ENCODE assay signal across 8 mouse cellular contexts in genomic region chr6:100732376-100733021, GRCm38 (mm10). TPM values are rescaled to one million over a fixed set of nuclear protein-coding genes. Genes with fewer than 3 reads are reported as not detected.
A peak's percentile ranks its signal among the peaks of the same experiment; 100 is the strongest.
DNase-seq lines count a peak whose midpoint lies in the region; ATAC-seq and TF ChIP-seq lines count a peak whose summit lies in the region.

No protein-coding gene starts in this region.

- H3K9me3 ChIP-seq in kidney, embryonic 14.5 days (ENCODE audit: control insufficient read depth, low read length) = no peaks in the 10 kb centered on the region
- H3K9me3 ChIP-seq in liver, embryonic 12.5 days (replicated peaks) = no peaks in the 10 kb centered on the region
- H3K9me3 ChIP-seq in hindbrain, embryonic 10.5 days = no peaks in the 10 kb centered on the region

- no peak overlapping the region for H3K4me2 ChIP-seq in kidney, embryonic 14.5 days (replicated peaks; ENCODE audit: low read depth, low read length)
- no peak overlapping the region for H3K4me2 ChIP-seq in liver, embryonic 12.5 days

- TF ChIP-seq CTCF in layer of hippocampus, adult 2 months (conservative IDR thresholded peaks at IDR 0.05) = no peak

- no peak for DNase-seq in kidney, adult 11 months
- DNase-seq in forelimb bud, embryonic 11.5 days (ENCODE audit: low read depth, low spot score) = peak; percentile 84
- DNase-seq in layer of hippocampus, adult 2 months (ENCODE audit: low spot score in 2 of 2) = peak; percentile 74 to 87
- peak; percentile 49 for DNase-seq in lung, postnatal 14 days
- DNase-seq in ovary, postnatal 36 days (ENCODE audit: low spot score) = no peak
- DNase-seq in hindbrain, embryonic 10.5 days (ENCODE audit: low spot score) = no peak

- 24% methylated on average over 12 of the region's 12 CpGs for WGBS in kidney, embryonic 14.5 days
- 68% methylated on average over 12 of the region's 12 CpGs for WGBS in liver, embryonic 12.5 days (ENCODE audit: insufficient replicate concordance)
- 61% methylated on average over 12 of the region's 12 CpGs for WGBS in hindbrain, embryonic 10.5 days

- H3K4me1 ChIP-seq in kidney, embryonic 14.5 days (ENCODE audit: control insufficient read depth, insufficient read depth, low read length) = peaks cover 12% of the 10 kb centered on the region
- H3K4me1 ChIP-seq in liver, embryonic 12.5 days = no peaks in the 10 kb centered on the region
- H3K4me1 ChIP-seq in hindbrain, embryonic 10.5 days (replicated peaks) = peaks cover 11% of the 10 kb centered on the region; the same call in 1 of the 2 replicates

- H3K27ac ChIP-seq in kidney, embryonic 14.5 days (ENCODE audit: low read depth, low read length) = no peak overlapping the region
- H3K27ac ChIP-seq in layer of hippocampus, adult 2 months = peak overlapping the region; percentile 53; the same call in 1 of the 2 replicates
- no peak overlapping the region for H3K27ac ChIP-seq in liver, embryonic 12.5 days
- H3K27ac ChIP-seq in hindbrain, embryonic 10.5 days = no peak overlapping the region

- ATAC-seq in kidney, embryonic 14.5 days (ENCODE audit: low FRiP score, low TSS enrichment) = peak; percentile 80
- ATAC-seq in liver, embryonic 12.5 days = no peak

- H3K9ac ChIP-seq in kidney, embryonic 14.5 days (ENCODE audit: low read depth, low read length) = no peak overlapping the region
- no peak overlapping the region for H3K9ac ChIP-seq in liver, embryonic 12.5 days

- no peaks in the 10 kb centered on the region for H3K36me3 ChIP-seq in kidney, embryonic 14.5 days (ENCODE audit: control insufficient read depth, insufficient read depth, low read length)
- no peaks in the 10 kb centered on the region for H3K36me3 ChIP-seq in liver, embryonic 12.5 days
- H3K36me3 ChIP-seq in hindbrain, embryonic 10.5 days = no peaks in the 10 kb centered on the region

- no peak overlapping the region for H3K4me3 ChIP-seq in kidney, embryonic 14.5 days (ENCODE audit: low read length)
- H3K4me3 ChIP-seq in layer of hippocampus, adult 2 months = peak overlapping the region; percentile 23; the same call in 1 of the 2 replicates
- no peak overlapping the region for H3K4me3 ChIP-seq in liver, embryonic 12.5 days
- no peak overlapping the region for H3K4me3 ChIP-seq in hindbrain, embryonic 10.5 days

- no peaks in the 10 kb centered on the region for H3K27me3 ChIP-seq in kidney, embryonic 14.5 days (ENCODE audit: control insufficient read depth, insufficient read depth, low read length)
- H3K27me3 ChIP-seq in liver, embryonic 12.5 days (replicated peaks) = no peaks in the 10 kb centered on the region
- H3K27me3 ChIP-seq in hindbrain, embryonic 10.5 days (ENCODE audit: insufficient read depth, poor library complexity, severe bottlenecking) = no peaks in the 10 kb centered on the region

RNA-seq across cellular contexts. Expression of gene Gxylt2, which starts 28.0 kb away (rescaled TPM):
- 12.1 and 12.4 TPM in 2 replicates for polyA plus RNA-seq in kidney, embryonic 14.5 days (2014; fragmentation: Nextera tagmentation; extraction: Ambion mirVana)
- 1 to 10 TPM; 1.7 to 2.7 TPM for total RNA-seq in layer of hippocampus, adult 2 months (2021)
- 0.37 and 0.39 TPM in 2 replicates for polyA plus RNA-seq in liver, embryonic 12.5 days (2016; fragmentation: Nextera tagmentation; extraction: Ambion mirVana)
- 2.4 and 3.1 TPM in 2 replicates for polyA plus RNA-seq in hindbrain, embryonic 10.5 days (2016; fragmentation: Nextera tagmentation; extraction: Ambion mirVana)

Comparison
In these comparisons a context has a peak if more than half of its experiments do, and no peak if none do; other contexts are left out.
1. DNase-seq: peak in forelimb bud, embryonic 11.5 days (single experiment), layer of hippocampus, adult 2 months (2 of 2) and lung, postnatal 14 days (single experiment); none in kidney, adult 11 months (single experiment), ovary, postnatal 36 days (single experiment) and hindbrain, embryonic 10.5 days (single experiment).